Mouse (Mus musculus) frontal cortex, postnatal 10 days (tissue): ENCODE results near the gene B3galt1.

ENCODE experiments used
- DNase-seq, 2 experiments: peaks; one replicate each; pipeline ENCODE4 v3.0.0; 2022; ENCODE audit warnings: low spot score in 2 of 2, mixed read lengths in 1 of 2

Gene B3galt1

DNA sequence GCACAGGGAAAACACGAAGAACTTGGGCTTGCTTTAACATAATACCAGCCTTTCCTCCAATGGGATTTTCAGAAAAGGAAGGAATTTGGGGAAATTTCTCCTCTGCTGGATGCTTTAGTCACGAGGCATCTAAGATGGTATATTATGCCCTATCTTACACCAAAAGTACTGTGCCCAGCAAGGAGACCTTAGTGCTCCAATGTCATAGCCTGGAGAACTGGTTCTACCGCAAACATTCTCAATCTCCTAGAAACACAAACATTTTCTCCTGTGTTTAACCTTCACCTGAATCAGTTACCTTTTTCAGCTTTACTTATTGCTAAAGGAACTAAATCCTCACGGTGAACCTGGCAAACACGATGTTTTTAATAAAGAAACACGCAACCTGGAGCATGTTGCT lies 486.8 kb downstream of the B3galt1 start:
- no peak for DNase-seq

DNA sequence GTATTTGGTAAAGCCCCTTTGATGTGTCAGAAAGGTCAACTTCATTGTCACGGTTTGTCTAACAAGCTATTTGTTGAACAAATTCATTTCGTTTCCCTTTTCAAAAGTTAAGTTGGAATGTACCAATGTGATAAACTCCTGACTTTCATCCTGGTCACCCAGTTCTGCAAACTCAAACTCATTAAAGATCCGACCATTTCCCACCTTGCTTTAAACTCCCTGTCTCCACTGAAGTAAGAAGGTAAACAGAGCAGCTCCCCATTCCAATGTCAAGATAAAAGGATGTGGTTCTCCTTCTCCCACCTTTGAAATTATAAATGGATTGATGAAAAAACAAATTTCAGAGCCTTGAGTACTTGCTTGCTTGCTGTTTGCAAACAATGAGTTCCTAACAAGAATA lies 487.6 kb downstream of the B3galt1 start:
- no peak for DNase-seq

DNA sequence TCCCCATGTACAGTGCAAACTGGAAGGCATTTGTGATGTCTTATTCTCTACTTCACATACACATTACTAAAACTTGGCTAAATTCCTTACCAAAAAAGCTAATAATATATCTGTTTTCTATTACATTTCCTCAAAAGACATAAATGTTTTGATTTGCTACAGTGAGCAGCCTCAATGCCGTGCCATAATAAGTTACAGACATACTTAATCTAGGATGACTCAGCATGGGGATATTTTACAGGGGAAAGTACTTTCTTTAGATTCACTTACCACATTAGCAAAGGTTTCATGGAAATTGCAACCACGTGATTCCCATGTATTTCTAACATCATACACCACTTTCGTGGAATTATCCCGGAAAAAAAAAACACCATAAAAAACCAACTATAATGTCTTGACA lies 495.7 kb downstream of the B3galt1 start:
- no peak for DNase-seq

DNA sequence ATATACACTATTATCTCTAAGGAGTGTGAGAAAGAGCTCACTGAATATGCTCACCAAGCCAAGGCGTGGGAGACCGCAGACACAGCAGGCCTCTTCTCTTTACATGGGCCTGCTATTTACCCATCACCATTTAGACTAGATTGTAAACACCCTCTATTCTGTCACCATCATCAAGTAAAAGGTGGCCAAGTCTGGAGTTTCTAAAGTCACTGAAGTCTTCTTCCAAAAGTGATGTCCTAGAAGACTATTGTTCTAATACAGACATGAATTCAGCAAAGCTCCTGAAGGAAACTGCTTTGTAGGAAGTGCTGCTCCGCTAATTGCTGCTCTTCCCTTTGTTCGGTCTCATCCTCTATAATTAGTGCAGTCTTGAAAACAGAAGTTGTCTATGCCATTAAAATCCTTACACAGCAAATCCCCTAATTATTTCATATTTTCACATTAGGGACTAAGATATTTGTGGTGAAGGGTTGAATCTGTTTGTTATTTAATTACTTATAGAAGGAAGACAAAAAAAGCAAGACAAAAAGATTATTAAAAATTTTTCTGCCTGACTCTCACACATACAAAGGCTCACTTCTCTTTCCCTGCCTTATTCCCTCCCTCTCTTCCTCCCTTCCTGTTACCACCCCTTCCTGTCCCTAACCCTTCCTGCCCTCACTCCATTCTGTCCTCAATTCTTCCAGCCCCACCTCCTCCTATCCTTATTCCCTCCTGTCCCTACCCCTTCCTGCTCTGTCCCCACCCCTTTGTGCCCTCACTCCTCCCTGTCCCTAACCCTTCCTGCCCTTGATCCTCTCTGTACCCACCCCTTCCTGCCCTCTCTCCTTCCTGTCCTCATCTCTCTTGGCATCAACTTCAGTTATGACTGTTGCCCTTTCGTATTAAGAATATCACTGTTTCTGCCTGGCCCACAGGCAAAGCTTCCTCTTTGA lies 514.0 kb downstream of the B3galt1 start:
- no peak for DNase-seq

DNA sequence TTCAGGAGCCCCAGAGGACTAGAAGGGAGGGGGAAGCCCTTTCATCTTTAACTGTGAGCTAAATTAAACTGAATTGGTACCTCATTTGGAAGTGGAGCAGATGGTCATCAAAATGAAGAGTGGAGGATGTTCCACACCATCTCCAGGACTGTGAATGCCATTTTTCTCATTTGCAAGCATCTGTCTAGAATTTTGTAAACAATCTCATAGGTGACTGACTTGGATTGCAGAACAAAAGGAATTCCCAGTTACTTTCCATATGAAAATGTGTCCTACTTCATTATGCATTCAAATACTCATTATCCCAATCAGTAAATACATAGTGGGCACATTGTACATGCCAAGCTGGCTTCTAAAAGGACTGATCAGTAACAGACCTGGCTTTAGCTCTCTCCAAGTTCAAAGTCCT lies 515.2 kb downstream of the B3galt1 start:
- DNase-seq = no peak

DNA sequence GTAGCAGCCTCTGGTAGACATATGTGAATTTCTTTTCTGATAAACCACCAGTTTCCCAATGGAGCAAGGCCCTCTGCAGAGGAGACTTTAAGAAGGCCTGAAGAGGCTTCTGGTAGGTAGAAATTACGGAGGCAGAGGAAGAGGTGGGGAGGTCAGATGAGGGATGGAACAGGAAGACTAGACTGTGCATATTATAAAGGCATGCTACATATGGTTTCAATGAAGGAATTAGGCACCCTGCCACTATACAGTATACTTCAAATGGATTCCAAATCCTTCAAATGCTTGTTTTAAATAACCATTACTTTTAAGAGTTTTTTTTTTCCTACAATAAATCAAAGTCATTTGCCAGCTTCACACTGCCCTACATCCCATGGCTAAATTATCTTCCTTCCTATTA lies 518.8 kb downstream of the B3galt1 start:
- DNase-seq = no peak

DNA sequence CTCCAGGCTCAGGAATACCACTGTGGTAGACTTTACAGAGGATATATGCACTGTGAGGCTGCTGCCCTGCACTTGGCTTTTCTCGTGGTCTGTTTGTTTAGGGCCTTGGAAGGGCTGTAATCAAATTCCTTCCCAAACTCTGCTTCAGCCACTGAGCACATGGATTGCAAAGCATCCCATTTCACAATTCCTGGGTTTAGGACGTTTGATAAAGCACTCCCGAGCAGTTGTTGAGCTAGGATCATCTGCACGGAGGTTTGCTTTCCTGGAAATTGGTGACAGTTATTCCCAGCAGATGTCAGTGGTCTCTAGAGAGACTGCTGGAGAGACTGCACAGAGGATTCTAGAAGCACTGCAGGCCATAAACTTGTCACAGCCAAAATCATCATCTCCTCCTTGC lies 520.4 kb downstream of the B3galt1 start:
- no peak for DNase-seq

DNA sequence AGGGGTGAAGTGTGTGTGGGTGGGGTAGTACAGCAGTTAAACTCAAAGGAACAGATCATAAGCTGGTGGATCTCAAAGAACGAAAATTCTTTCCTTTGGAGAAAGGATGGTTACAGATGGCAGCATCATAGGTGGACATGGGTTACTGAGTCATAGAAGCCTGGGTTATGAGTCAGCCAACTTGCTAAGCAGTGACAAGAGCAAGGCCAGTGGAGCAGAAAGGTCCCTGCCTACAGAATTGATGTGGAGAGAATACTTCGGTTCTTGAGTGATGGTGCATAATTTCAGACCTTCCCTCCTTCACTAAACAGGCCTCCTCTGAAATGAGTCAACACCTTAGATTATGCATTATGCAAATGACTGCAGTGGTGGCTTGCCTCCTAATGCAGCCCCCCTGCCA lies 525.9 kb downstream of the B3galt1 start:
- DNase-seq = no peak

DNA sequence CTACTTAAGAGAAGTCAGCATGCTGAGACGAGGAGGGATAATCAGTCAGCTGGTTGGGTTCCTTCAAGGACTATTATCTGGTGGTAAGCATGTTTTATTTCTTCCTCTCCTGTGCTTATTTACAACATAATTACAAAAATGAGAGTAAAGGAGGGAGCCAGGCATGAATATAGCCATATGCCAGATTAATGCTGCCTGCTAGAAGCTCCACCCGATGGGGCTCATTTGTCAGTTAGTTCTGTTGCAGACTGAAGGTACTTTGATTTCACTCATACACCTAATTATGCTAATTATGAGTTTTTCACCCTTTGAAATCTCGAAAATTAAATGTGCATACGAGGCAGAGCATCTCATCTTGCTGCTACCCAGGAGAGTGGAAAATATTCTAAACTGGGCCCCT lies 539.0 kb downstream of the B3galt1 start:
- DNase-seq = no peak

DNA sequence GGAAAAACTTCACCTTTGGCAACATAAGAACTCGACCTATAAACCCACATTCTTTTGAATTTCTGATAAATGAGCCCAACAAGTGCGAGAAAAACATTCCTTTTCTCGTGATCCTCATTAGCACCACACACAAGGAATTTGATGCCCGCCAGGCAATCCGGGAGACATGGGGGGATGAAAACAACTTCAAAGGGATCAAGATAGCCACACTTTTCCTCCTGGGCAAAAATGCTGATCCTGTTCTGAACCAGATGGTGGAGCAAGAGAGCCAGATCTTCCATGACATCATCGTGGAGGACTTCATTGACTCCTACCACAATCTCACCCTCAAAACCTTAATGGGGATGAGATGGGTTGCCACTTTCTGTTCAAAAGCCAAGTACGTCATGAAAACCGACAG lies 552.4 kb downstream of the B3galt1 start:
- DNase-seq = no peak

DNA sequence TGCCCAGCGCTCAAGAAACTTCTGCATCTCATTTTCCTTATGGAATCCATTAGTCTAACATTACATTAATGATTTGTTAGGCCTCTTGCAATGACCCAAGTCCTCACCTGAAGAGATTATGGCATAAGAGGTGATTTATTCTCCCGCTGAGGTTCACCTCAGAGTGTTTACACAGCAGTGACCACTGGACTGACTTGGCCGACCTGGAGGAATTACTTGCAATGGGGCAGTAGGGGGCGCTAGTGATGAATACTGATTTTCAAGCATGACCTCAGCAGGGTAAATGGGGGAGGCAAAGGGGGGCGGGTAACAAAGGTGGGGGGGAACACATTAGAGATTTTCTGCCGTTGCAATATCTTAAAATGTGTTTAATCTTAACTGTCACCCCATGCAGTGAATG lies 559.1 kb downstream of the B3galt1 start:
- no peak for DNase-seq

DNA sequence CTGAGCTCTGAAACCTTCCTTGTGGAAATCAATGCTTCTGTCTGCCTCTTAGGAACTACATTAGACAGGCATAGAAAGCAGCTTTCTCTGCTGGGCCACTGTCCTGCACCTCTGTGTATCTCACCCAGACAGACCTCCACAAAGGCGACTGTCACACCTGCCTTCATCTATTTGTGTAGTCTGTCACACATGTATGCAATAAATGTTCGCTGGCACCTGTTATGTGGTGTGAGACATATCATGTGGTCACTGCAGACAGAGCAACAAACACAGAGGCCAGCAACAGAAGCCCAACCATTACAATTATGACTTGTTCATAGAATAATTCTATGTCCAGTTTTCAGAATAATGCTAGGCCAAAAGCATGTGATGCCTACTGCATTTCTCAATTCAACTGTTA lies 575.4 kb downstream of the B3galt1 start:
- no peak for DNase-seq

DNA sequence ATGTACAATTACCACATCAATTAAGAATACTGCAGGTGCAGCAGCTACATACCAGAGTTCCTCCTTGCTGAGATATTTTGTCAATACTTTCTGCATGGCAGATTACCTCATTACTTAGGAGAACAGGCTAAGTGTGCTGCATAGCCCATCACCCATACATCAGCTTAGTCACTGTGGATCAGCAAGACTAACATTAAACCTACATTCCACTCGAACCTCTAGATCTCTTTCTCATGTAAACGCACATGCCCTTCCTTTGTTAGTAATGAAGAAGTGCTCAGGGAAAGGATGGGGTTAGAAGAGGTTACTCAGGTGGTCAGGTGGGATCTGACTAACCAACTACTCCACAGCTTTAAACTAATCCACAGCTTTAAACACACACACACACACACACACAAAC lies 577.6 kb downstream of the B3galt1 start:
- no peak for DNase-seq

DNA sequence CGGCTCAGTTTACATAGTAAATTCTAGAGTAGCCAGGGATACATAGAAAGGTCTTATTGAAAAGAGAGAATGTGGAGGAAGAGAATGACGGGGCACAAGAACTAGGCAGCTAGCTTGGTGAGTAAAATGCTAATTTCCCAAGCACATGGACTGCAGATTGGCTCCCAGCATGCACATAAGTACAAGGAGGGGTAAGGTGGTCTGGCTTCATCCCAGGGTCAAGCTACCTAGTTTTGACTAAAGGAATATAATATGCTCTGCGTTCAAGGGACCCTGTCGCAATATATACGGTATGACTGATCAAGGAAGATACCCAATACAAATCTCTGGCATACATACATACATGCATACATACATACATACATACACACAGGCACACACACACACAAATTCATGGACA lies 594.1 kb downstream of the B3galt1 start:
- no peak for DNase-seq

DNA sequence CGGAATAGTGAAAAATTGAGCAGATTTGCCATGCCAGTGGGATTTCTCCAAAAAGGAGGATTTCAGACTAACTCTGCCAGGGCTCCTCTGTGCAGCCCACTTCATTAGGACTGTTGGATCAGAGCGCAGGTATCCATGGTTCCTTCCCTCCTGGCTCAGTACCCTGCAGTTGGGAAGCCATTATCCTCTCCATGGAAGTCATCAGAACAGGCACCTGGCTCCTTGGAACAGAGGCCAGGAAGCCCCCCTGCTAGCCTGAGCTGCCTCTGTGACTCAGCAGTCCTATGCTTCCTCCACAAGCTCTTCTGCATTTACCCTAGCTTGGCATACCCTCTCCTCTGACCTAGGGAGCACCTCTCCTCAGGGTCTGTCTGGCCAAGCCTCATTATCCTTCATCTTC lies 594.9 kb downstream of the B3galt1 start:
- DNase-seq = no peak

DNA sequence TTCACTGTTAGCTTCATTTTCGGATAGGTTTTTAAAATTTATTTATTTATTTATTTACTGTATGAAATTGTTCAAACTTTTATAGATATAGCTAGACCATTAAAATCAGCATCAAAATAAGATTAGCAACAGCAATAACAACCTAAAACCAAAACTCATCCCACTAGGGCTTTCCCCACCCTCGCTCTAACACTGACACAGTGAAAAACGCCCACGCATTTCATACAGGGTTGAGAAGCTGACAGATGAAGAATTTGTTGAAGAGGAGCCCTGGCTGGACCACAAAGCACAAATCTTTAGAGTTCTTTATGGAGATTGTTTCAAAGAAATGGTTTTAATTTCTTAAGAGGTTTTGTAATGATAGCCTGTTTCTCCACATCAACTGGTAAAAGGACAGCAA lies 596.3 kb downstream of the B3galt1 start:
- no peak for DNase-seq

DNA sequence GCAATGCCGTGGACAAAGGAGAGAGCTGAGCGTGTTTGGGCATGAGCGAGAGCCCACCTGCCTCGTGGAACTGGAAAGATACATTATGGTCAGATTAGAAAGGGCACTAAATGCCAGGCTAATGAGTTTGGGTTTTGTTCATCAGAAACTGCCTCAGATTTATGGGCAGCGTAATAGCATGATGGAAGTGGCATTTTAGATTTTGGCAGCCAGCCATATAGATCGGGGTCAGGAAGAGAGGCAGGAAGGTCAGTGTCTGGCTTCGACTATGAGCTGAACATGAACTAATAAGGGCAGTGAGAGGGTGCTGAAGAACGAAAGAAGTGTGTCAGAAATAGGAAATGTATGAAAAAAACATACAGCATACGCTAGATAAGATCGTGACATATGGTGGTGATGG lies 605.6 kb downstream of the B3galt1 start:
- DNase-seq = no peak
